Mouse (Mus musculus): ENCODE measurements around the gene Smad3. TPM values are rescaled to one million over a fixed set of nuclear protein-coding genes. Genes with fewer than 3 reads are reported as not detected.
A peak's percentile ranks its signal among the peaks of the same experiment; 100 is the strongest.

The Smad3 gene
- total and polyA plus RNA-seq, 2 experiments from 2014 or later: 7.5 to 34.0 TPM

- Histone ChIP-seq H3K4me3 (ENCODE audit: low read length) (no peak overlapping the region), H3K9me3 (ENCODE audit: low read length) (no peaks in the 10 kb centered on the region), H3K27me3 (ENCODE audit: insufficient read depth, low read length) (no peaks in the 10 kb centered on the region), H3K4me1 (ENCODE audit: insufficient read depth, low read length) (peaks cover 17% of the 10 kb centered on the region), H3K27ac (0 out of 2 replicates have a peak overlapping the region, but pooled peaks have one; percentile 15), H3K36me3 (ENCODE audit: insufficient read depth, low read length) (no peaks in the 10 kb centered on the region), H3K4me2 (ENCODE audit: low read depth, low read length) (no peak overlapping the region), H3K9ac (replicated peaks; ENCODE audit: low read length) (no peak overlapping the region)
- WGBS: 69% methylated on average over 9 of the region's 9 CpGs
- no peak for DNase-seq (ENCODE audit: low spot score)
- ATAC-seq: no peak
- TF ChIP-seq CTCF (IDR thresholded peaks at IDR 0.05; ENCODE audit: low read depth): no peak
Observed at GRCm38 (mm10) chr9:63658436-63658835, 99.4 kb downstream of the Smad3 start.

- TF ChIP-seq CTCF (IDR thresholded peaks at IDR 0.05; ENCODE audit: low read depth): no peak
- Histone ChIP-seq H3K27me3 (ENCODE audit: insufficient read depth, low read length) (no peaks in the 10 kb centered on the region), H3K4me1 (ENCODE audit: insufficient read depth, low read length) (peaks cover 20% of the 10 kb centered on the region), H3K9me3 (ENCODE audit: low read length) (no peaks in the 10 kb centered on the region), H3K4me2 (ENCODE audit: low read depth, low read length) (no peak overlapping the region), H3K9ac (replicated peaks; ENCODE audit: low read length) (no peak overlapping the region), H3K36me3 (ENCODE audit: insufficient read depth, low read length) (no peaks in the 10 kb centered on the region), H3K4me3 (ENCODE audit: low read length) (no peak overlapping the region), H3K27ac (no peak overlapping the region)
- 77% methylated on average over 4 of the region's 4 CpGs for WGBS
- no peak for DNase-seq (ENCODE audit: low spot score)
- no peak for ATAC-seq
Observed at GRCm38 (mm10) chr9:63657167-63657566, 100.6 kb downstream of the Smad3 start.

GRCm38 (mm10) chr9:63655092-63655491 lies 102.7 kb downstream of the Smad3 start:
- ATAC-seq (no peak), DNase-seq (ENCODE audit: low spot score) (no peak)
- Histone ChIP-seq H3K27ac (no peak overlapping the region), H3K4me1 (ENCODE audit: insufficient read depth, low read length) (peaks cover 25% of the 10 kb centered on the region), H3K4me2 (ENCODE audit: low read depth, low read length) (no peak overlapping the region), H3K27me3 (ENCODE audit: insufficient read depth, low read length) (no peaks in the 10 kb centered on the region), H3K36me3 (ENCODE audit: insufficient read depth, low read length) (no peaks in the 10 kb centered on the region), H3K4me3 (ENCODE audit: low read length) (no peak overlapping the region), H3K9me3 (ENCODE audit: low read length) (no peaks in the 10 kb centered on the region), H3K9ac (replicated peaks; ENCODE audit: low read length) (no peak overlapping the region)
- 14% methylated on average over 1 of the region's 1 CpGs for WGBS
- no peak for TF ChIP-seq CTCF (IDR thresholded peaks at IDR 0.05; ENCODE audit: low read depth)

- DNase-seq (ENCODE audit: low spot score): no peak
- H3K27me3 ChIP-seq (ENCODE audit: insufficient read depth, low read length): no peaks in the 10 kb centered on the region
- H3K4me1 ChIP-seq (ENCODE audit: insufficient read depth, low read length): peaks cover 25% of the 10 kb centered on the region
- H3K9ac ChIP-seq (replicated peaks; ENCODE audit: low read length): no peak overlapping the region
- H3K9me3 ChIP-seq (ENCODE audit: low read length): no peaks in the 10 kb centered on the region
- no peaks in the 10 kb centered on the region for H3K36me3 ChIP-seq (ENCODE audit: insufficient read depth, low read length)
- H3K27ac ChIP-seq: no peak overlapping the region
- ATAC-seq: no peak
- H3K4me3 ChIP-seq (ENCODE audit: low read length): no peak overlapping the region
- WGBS: 83% methylated on average over 8 of the region's 8 CpGs
- H3K4me2 ChIP-seq (ENCODE audit: low read depth, low read length): no peak overlapping the region
- TF ChIP-seq CTCF (IDR thresholded peaks at IDR 0.05; ENCODE audit: low read depth): no peak
Observed at GRCm38 (mm10) chr9:63654575-63654974, 103.2 kb downstream of the Smad3 start.

GRCm38 (mm10) chr9:63653666-63654065 lies 104.1 kb downstream of the Smad3 start:
- Histone ChIP-seq H3K27ac (peak overlapping the region; percentile 5; the same call in 1 of the 2 replicates), H3K27me3 (ENCODE audit: insufficient read depth, low read length) (no peaks in the 10 kb centered on the region), H3K36me3 (ENCODE audit: insufficient read depth, low read length) (no peaks in the 10 kb centered on the region), H3K9ac (replicated peaks; ENCODE audit: low read length) (no peak overlapping the region), H3K9me3 (ENCODE audit: low read length) (no peaks in the 10 kb centered on the region), H3K4me2 (ENCODE audit: low read depth, low read length) (no peak overlapping the region), H3K4me3 (ENCODE audit: low read length) (no peak overlapping the region), H3K4me1 (ENCODE audit: insufficient read depth, low read length) (peaks cover 17% of the 10 kb centered on the region)
- ATAC-seq (peak; percentile 56), DNase-seq (ENCODE audit: low spot score) (peak; percentile 64)
- 13% methylated on average over 7 of the region's 7 CpGs for WGBS
- TF ChIP-seq CTCF (IDR thresholded peaks at IDR 0.05; ENCODE audit: low read depth): no peak

- ATAC-seq: no peak
- H3K4me1 ChIP-seq (ENCODE audit: insufficient read depth, low read length): peaks cover 17% of the 10 kb centered on the region
- no peak overlapping the region for H3K4me3 ChIP-seq (ENCODE audit: low read length)
- DNase-seq (ENCODE audit: low spot score): peak; percentile 32
- H3K9ac ChIP-seq (replicated peaks; ENCODE audit: low read length): no peak overlapping the region
- no peak overlapping the region for H3K4me2 ChIP-seq (ENCODE audit: low read depth, low read length)
- no peaks in the 10 kb centered on the region for H3K27me3 ChIP-seq (ENCODE audit: insufficient read depth, low read length)
- no peak overlapping the region for H3K27ac ChIP-seq
- no peaks in the 10 kb centered on the region for H3K9me3 ChIP-seq (ENCODE audit: low read length)
- no peak for TF ChIP-seq CTCF (IDR thresholded peaks at IDR 0.05; ENCODE audit: low read depth)
- no peaks in the 10 kb centered on the region for H3K36me3 ChIP-seq (ENCODE audit: insufficient read depth, low read length)
- WGBS: 45% methylated on average over 11 of the region's 11 CpGs
Observed at GRCm38 (mm10) chr9:63651594-63651993, 106.2 kb downstream of the Smad3 start.

GRCm38 (mm10) chr9:63650905-63651304 lies 106.9 kb downstream of the Smad3 start:
- no peak for ATAC-seq
- Histone ChIP-seq H3K4me3 (ENCODE audit: low read length) (no peak overlapping the region), H3K27ac (no peak overlapping the region), H3K9me3 (ENCODE audit: low read length) (no peaks in the 10 kb centered on the region), H3K4me2 (ENCODE audit: low read depth, low read length) (no peak overlapping the region), H3K4me1 (ENCODE audit: insufficient read depth, low read length) (peaks cover 14% of the 10 kb centered on the region), H3K27me3 (ENCODE audit: insufficient read depth, low read length) (no peaks in the 10 kb centered on the region), H3K9ac (replicated peaks; ENCODE audit: low read length) (no peak overlapping the region), H3K36me3 (ENCODE audit: insufficient read depth, low read length) (no peaks in the 10 kb centered on the region)
- 58% methylated on average over 14 of the region's 14 CpGs for WGBS
- TF ChIP-seq CTCF (IDR thresholded peaks at IDR 0.05; ENCODE audit: low read depth): no peak
- no peak for DNase-seq (ENCODE audit: low spot score)
